Comparison of ENCODE assay signal across 8 mouse cellular contexts in genomic region chr8:119395072-119395950, GRCm38 (mm10). TPM values are rescaled to one million over a fixed set of nuclear protein-coding genes. Genes with fewer than 3 reads are reported as not detected.
A peak's percentile ranks its signal among the peaks of the same experiment; 100 is the strongest.
DNase-seq lines count a peak whose midpoint lies in the region; ATAC-seq and TF ChIP-seq lines count a peak whose summit lies in the region.

No protein-coding gene starts in this region.

- no peak for TF ChIP-seq CTCF in heart, adult 2 months (IDR thresholded peaks at IDR 0.05)
- TF ChIP-seq CTCF in cortical plate, adult 2 months (IDR thresholded peaks at IDR 0.05; ENCODE audit: extremely low read depth, insufficient read depth, low read length) = no peak

- H3K9me3 ChIP-seq in hindbrain, embryonic 10.5 days = no peaks in the 10 kb centered on the region

- H3K36me3 ChIP-seq in heart, adult 2 months (ENCODE audit: control insufficient read depth, insufficient read depth, low read length) = peaks cover 4% of the 10 kb centered on the region; the same call in 1 of the 2 replicates
- no peaks in the 10 kb centered on the region for H3K36me3 ChIP-seq in hindbrain, embryonic 10.5 days

- no peaks in the 10 kb centered on the region for H3K27me3 ChIP-seq in heart, adult 2 months (ENCODE audit: control insufficient read depth, insufficient read depth, low read length)
- H3K27me3 ChIP-seq in hindbrain, embryonic 10.5 days (ENCODE audit: insufficient read depth, poor library complexity, severe bottlenecking) = peaks cover 1% of the 10 kb centered on the region; the same call in 1 of the 2 replicates

- intact Hi-C loops in heart, adult 2 months (cut with DNase I) = no loop called here
- intact Hi-C loops in heart, postnatal 25 days (cut with DNase I) = no loop called here

- H3K27ac ChIP-seq in heart, adult 2 months = peak overlapping the region; percentile 94
- peak overlapping the region; percentile 72; the same call in 1 of the 2 replicates for H3K27ac ChIP-seq in cortical plate, adult 2 months (ENCODE audit: insufficient read depth, low read length)
- H3K27ac ChIP-seq in hindbrain, embryonic 10.5 days = peak overlapping the region; percentile 90

- no peaks in the 10 kb centered on the region; the same call in 1 of the 2 replicates for H3K79me2 ChIP-seq in heart, adult 2 months (replicated peaks; ENCODE audit: control insufficient read depth, insufficient read depth, low read length)

- H3K9ac ChIP-seq in heart, adult 2 months (ENCODE audit: low read depth, low read length) = peak overlapping the region; percentile 94

- TF ChIP-seq EP300 in heart, adult 2 months (IDR thresholded peaks at IDR 0.05; ENCODE audit: insufficient read depth, low read depth, low read length) = no peak

- peak overlapping the region; percentile 91 for H3K4me3 ChIP-seq in heart, adult 2 months
- H3K4me3 ChIP-seq in cortical plate, adult 2 months (ENCODE audit: insufficient read depth, low read length) = peak overlapping the region; percentile 45
- peak overlapping the region; percentile 87 for H3K4me3 ChIP-seq in hindbrain, embryonic 10.5 days

- TF ChIP-seq POLR2A in heart, adult 2 months (IDR thresholded peaks at IDR 0.05; ENCODE audit: insufficient read depth, low read depth, low read length) = no peak
- TF ChIP-seq POLR2A in cortical plate, adult 2 months (IDR thresholded peaks at IDR 0.05; ENCODE audit: extremely low read depth, insufficient read depth, low read length) = no peak

- WGBS in heart, adult 2 months = 3% methylated on average over 83 of the region's 83 CpGs
- 6% methylated on average over 83 of the region's 83 CpGs for WGBS in hindbrain, embryonic 10.5 days

- peaks cover 12% of the 10 kb centered on the region for H3K4me1 ChIP-seq in heart, adult 2 months (ENCODE audit: control insufficient read depth, insufficient read depth, low read length)
- H3K4me1 ChIP-seq in cortical plate, adult 2 months (ENCODE audit: control insufficient read depth, insufficient read depth, low read length) = peaks cover 15% of the 10 kb centered on the region
- H3K4me1 ChIP-seq in hindbrain, embryonic 10.5 days (replicated peaks) = peaks cover 32% of the 10 kb centered on the region

- peak in 1 of 2 experiments; percentile 31 for DNase-seq in heart, adult 2 months
- DNase-seq in heart, postnatal 25 days (ENCODE audit: low spot score) = no peak
- peak; percentile 52 for DNase-seq in CD4-positive, CD25-positive, alpha-beta regulatory T cell, adult 2 months (ENCODE audit: low read depth, low spot score)
- DNase-seq in hindbrain, embryonic 10.5 days (ENCODE audit: low spot score) = no peak
- peak; percentile 48 for DNase-seq in testis, postnatal 14 days (ENCODE audit: low spot score)
- DNase-seq in cerebellum, adult 18-20 months = no peak

- 0 out of 2 replicates have a peak, but pooled peaks have one; percentile 7 for ATAC-seq in megakaryocyte, adult 5-6 weeks (ENCODE audit: poor library complexity, severe bottlenecking)

RNA-seq across cellular contexts. Expression of gene Mlycd, which starts 0.6 kb away (rescaled TPM):
- 100 to 1,000 TPM; 110 to 118 TPM for total RNA-seq in heart, adult 2 months (2021)
- 83.8 and 99.1 TPM in 2 replicates for polyA plus RNA-seq in heart, adult 2 months (2012; rRNA removed)
- total RNA-seq in heart, postnatal 25 days (2021) = 100 to 1,000 TPM; 109 to 111 TPM
- polyA plus RNA-seq in cortical plate, adult 2 months (2012; rRNA removed) = 24.7 and 26.9 TPM in 2 replicates
- 11.5 and 13.5 TPM in 2 replicates for polyA plus RNA-seq in hindbrain, embryonic 10.5 days (2016; fragmentation: Nextera tagmentation; extraction: Ambion mirVana)
- total RNA-seq in megakaryocyte, adult 5-6 weeks (2015) = 5.4 and 6.5 TPM in 2 replicates
- total RNA-seq in megakaryocyte, adult 5-6 weeks (2017) = 5.7 and 7.5 TPM in 2 replicates

RNA-seq across cellular contexts. Expression of gene Osgin1, which starts 38.6 kb away (rescaled TPM):
- 1 to 10 TPM; 3.9 to 5.5 TPM for total RNA-seq in heart, adult 2 months (2021)
- polyA plus RNA-seq in heart, adult 2 months (2012; rRNA removed) = 7.2 and 7.8 TPM in 2 replicates
- total RNA-seq in heart, postnatal 25 days (2021) = 1 to 10 TPM; 3.1 to 5.5 TPM
- 0.86 and 1.1 TPM in 2 replicates for polyA plus RNA-seq in cortical plate, adult 2 months (2012; rRNA removed)
- 0.30 and 0.36 TPM in 2 replicates for polyA plus RNA-seq in hindbrain, embryonic 10.5 days (2016; fragmentation: Nextera tagmentation; extraction: Ambion mirVana)
- total RNA-seq in megakaryocyte, adult 5-6 weeks (2015) = 6.1 and 6.4 TPM in 2 replicates
- total RNA-seq in megakaryocyte, adult 5-6 weeks (2017) = 2.5 and 5.7 TPM in 2 replicates

RNA-seq across cellular contexts. Expression of gene Hsbp1, which starts 51.0 kb away (rescaled TPM):
- 100 to 1,000 TPM; 148 to 159 TPM for total RNA-seq in heart, adult 2 months (2021)
- polyA plus RNA-seq in heart, adult 2 months (2012; rRNA removed) = 132 and 216 TPM in 2 replicates
- total RNA-seq in heart, postnatal 25 days (2021) = 100 to 1,000 TPM; 148 to 161 TPM
- polyA plus RNA-seq in cortical plate, adult 2 months (2012; rRNA removed) = 451 and 498 TPM in 2 replicates
- 280 and 364 TPM in 2 replicates for polyA plus RNA-seq in hindbrain, embryonic 10.5 days (2016; fragmentation: Nextera tagmentation; extraction: Ambion mirVana)
- total RNA-seq in megakaryocyte, adult 5-6 weeks (2015) = 124 TPM in 2 replicates
- 72.7 and 79.8 TPM in 2 replicates for total RNA-seq in megakaryocyte, adult 5-6 weeks (2017)

RNA-seq across cellular contexts. Expression of gene Necab2, which starts 51.2 kb away (rescaled TPM):
- not detected for total RNA-seq in heart, adult 2 months (2021)
- not detected in 2 replicates for polyA plus RNA-seq in heart, adult 2 months (2012; rRNA removed)
- total RNA-seq in heart, postnatal 25 days (2021) = not detected
- 31.9 and 48.3 TPM in 2 replicates for polyA plus RNA-seq in cortical plate, adult 2 months (2012; rRNA removed)
- polyA plus RNA-seq in hindbrain, embryonic 10.5 days (2016; fragmentation: Nextera tagmentation; extraction: Ambion mirVana) = 9.0 and 14.0 TPM in 2 replicates
- not detected in 2 replicates for total RNA-seq in megakaryocyte, adult 5-6 weeks (2015)
- total RNA-seq in megakaryocyte, adult 5-6 weeks (2017) = not detected in 2 replicates

Comparison
In these comparisons a context has a peak if more than half of its experiments do, and no peak if none do; other contexts are left out.
1. DNase-seq: peak in CD4-positive, CD25-positive, alpha-beta regulatory T cell, adult 2 months (single experiment) and testis, postnatal 14 days (single experiment); none in heart, postnatal 25 days (single experiment), hindbrain, embryonic 10.5 days (single experiment) and cerebellum, adult 18-20 months (0 of 2).
2. RNA of gene Mlycd, which starts 0.6 kb away (total RNA-seq): 110 to 118 TPM in heart, adult 2 months and 109 to 111 TPM in heart, postnatal 25 days; 5.4 to 7.5 TPM in megakaryocyte, adult 5-6 weeks; every median in the first group is over 10 times any median in the second.
3. Peak in every context shown above with its lines, with median percentiles within 50 percentile points of each other: H3K27ac ChIP-seq and H3K4me3 ChIP-seq.